Mouse (Mus musculus) liver, embryonic 13.5 days (tissue): ENCODE results near the gene Upp2. TPM values are rescaled to one million over a fixed set of nuclear protein-coding genes. Genes with fewer than 3 reads are reported as not detected.

ENCODE experiments used
- ATAC-seq: fragments of 200-750 bp; cut with Nextera tagmentation; 2 replicates; pipeline ENCODE4 v1.8.0; 2017; ENCODE audit warnings: low read depth, mild to moderate bottlenecking, moderate number of reproducible peaks, moderate library complexity
- DNase-seq: peaks from one replicate; pipeline ENCODE4 v3.0.0; 2022
- H3K27ac ChIP-seq: fragments of 300-500 bp; sonication (generic); 2 replicates; pipeline ENCODE4 v1.5.1; 2015; ENCODE audit warnings: moderate library complexity, mild to moderate bottlenecking, inconsistent platforms
- H3K27me3 ChIP-seq: fragments of 300-500 bp; sonication (generic); 2 replicates; pipeline ENCODE4 v1.6.1; 2015; ENCODE audit warnings: mild to moderate bottlenecking, inconsistent platforms
- H3K36me3 ChIP-seq: fragments of 300-500 bp; sonication (generic); 2 replicates; pipeline ENCODE4 v1.6.1; 2015; ENCODE audit warnings: mild to moderate bottlenecking, inconsistent platforms
- H3K4me1 ChIP-seq: fragments of 300-500 bp; sonication (generic); replicated peaks from 2 replicates; pipeline ENCODE4 v1.6.1; 2015; ENCODE audit warnings: inconsistent platforms
- H3K4me2 ChIP-seq: fragments of 300-500 bp; sonication (generic); 2 replicates; pipeline ENCODE4 v1.6.1; 2015; ENCODE audit warnings: inconsistent platforms, mild to moderate bottlenecking, moderate library complexity
- H3K4me3 ChIP-seq: fragments of 300-500 bp; sonication (generic); replicated peaks from 2 replicates; pipeline ENCODE4 v1.5.1; 2015; ENCODE audit warnings: mild to moderate bottlenecking, inconsistent platforms
- H3K9ac ChIP-seq: fragments of 300-500 bp; sonication (generic); 2 replicates; pipeline ENCODE4 v1.6.1; 2015; ENCODE audit warnings: mild to moderate bottlenecking, inconsistent platforms
- H3K9me3 ChIP-seq: fragments of 300-500 bp; sonication (generic); replicated peaks from 2 replicates; pipeline ENCODE4 v1.6.1; 2016; ENCODE audit warnings: inconsistent platforms
- WGBS: fragments of 180-500 bp; shearing (Covaris S2); methylation state at CpG from one replicate; pipeline ENCODE4 v1.1.7; 2015; ENCODE audit not compliant: insufficient replicate concordance; 5-methylcytosine and 5-hydroxymethylcytosine counted together
- polyA plus RNA-seq: library from polyadenylated mRNA; unstranded; fragments of >200 nt; fragmentation: Nextera tagmentation; extraction: Ambion mirVana; gene quantifications from 2 replicates; pipeline ENCODE4 v1.2.1, GENCODE M21; 2015

Gene Upp2
- polyA plus RNA-seq, 1 experiment from 2014 or later: 1.4 TPM

DNA sequence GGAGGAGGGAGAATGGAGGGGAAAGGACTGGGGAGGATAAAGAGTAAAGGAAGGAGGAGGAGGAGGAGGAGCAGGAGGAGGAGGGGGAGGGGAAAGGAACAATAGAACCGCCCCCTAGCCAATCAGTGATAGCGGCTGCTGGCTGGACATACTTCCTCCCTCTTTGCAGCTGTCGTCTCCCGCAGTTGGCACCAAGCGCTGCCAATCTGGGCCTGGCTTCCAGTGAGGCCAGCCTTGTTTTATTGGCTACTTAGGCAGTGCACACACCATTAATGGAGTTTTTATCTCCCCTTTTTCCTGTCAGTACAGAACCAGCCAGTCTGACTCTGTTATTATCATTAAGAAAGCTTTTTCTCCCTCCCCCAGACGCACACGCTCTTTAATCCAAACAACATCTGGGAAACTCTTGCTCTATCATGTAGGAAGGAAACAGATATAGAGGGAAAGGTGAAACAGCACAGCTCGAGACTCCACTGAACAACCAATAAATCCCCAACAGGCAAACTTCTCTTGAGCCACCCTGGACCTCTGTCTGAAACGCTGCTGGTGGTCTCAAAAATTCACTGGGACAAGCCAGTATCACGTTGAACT is 34.7 kb upstream of the Upp2 start:
- peaks cover 67% of the 10 kb centered on the region for H3K4me1 ChIP-seq
- ATAC-seq (peak; percentile 86), DNase-seq (peak; percentile 49)
- H3K4me2 ChIP-seq: peak overlapping the region; percentile 40
- H3K27me3 ChIP-seq: no peaks in the 10 kb centered on the region
- H3K9ac ChIP-seq: no peak overlapping the region
- H3K4me3 ChIP-seq: no peak overlapping the region
- H3K27ac ChIP-seq: peak overlapping the region; percentile 43; the same call in 1 of the 2 replicates
- no peaks in the 10 kb centered on the region for H3K36me3 ChIP-seq
- H3K9me3 ChIP-seq: no peaks in the 10 kb centered on the region
- WGBS: 10% methylated on average over 10 of the region's 10 CpGs

DNA sequence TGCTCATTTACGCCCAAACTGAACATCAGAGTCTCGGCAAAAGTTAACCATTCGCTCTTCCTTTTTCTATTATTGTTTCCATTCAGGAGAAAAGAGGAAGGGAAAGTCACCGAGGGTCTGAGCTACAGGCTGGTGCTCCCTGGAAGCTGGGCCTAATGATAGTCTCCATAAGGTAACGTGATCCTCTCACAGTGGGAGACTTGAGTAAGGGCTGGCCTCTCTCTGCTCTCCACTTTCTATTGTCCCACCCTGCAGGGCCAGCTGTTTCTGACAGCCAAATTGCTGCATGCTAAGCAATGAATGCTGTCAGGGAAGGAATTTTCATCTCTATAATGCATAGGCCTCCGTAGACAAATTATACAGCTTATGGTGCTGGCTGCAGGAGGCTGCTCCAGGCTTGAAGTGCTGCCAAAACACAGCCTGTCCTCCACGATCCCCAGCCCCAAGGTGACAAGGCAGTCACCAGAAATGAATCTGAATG is 33.5 kb upstream of the Upp2 start:
- no peak for ATAC-seq
- Histone ChIP-seq H3K4me2 (no peak overlapping the region), H3K27ac (peak overlapping the region; percentile 67), H3K4me3 (no peak overlapping the region), H3K36me3 (no peaks in the 10 kb centered on the region), H3K9me3 (no peaks in the 10 kb centered on the region), H3K4me1 (peaks cover 70% of the 10 kb centered on the region), H3K9ac (no peak overlapping the region), H3K27me3 (no peaks in the 10 kb centered on the region)
- no peak for DNase-seq
- WGBS: 48% methylated on average over 7 of the region's 7 CpGs

DNA sequence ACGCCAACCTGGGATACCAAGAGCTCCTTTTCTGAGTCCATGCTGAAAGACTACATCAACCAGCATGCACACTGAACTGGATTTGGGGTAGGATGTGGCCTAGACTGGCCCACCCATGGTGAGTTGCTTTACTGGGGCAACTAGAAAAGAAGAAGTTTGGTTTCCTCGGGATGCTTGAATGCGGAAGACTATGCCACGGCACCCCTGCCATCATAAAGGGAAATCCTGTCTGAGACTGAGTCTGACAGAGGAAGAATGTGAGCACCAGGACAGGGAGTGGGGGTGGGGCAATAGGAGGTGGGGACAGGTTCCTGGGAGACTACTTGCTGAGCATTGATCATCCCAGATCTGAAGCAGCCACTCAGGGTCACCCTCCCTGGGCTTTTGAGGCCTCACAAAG is 32.7 kb upstream of the Upp2 start:
- H3K4me3 ChIP-seq: no peak overlapping the region
- DNase-seq (no peak), ATAC-seq (no peak)
- H3K9ac ChIP-seq: no peak overlapping the region
- WGBS: 48% methylated on average over 4 of the region's 4 CpGs
- H3K36me3 ChIP-seq: no peaks in the 10 kb centered on the region
- H3K4me2 ChIP-seq: no peak overlapping the region
- H3K27me3 ChIP-seq: no peaks in the 10 kb centered on the region
- H3K4me1 ChIP-seq: peaks cover 67% of the 10 kb centered on the region
- H3K27ac ChIP-seq: peak overlapping the region; percentile 67; the same call in 1 of the 2 replicates
- no peaks in the 10 kb centered on the region for H3K9me3 ChIP-seq

DNA sequence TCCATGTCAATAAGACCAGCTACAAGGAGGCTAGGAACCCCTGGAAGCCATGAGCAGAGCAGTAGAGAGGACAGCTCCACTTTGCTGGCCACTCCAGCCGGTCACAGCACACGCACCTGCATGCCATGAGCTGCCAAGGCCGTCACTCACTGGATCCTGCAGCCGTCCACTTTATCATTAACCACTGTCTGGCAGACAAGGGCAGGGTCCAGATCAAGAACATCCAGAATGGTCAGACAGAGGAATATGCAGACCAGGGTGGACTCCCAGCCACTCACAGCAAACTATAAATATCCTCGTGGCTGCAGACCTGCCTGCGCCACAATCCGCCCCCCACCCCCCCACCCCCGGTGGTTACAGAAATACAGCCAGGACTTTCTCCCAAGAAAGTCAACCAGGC is 31.9 kb upstream of the Upp2 start:
- no peak overlapping the region for H3K4me2 ChIP-seq
- WGBS: 54% methylated on average over 8 of the region's 8 CpGs
- DNase-seq (no peak), ATAC-seq (peak; percentile 51)
- peaks cover 63% of the 10 kb centered on the region for H3K4me1 ChIP-seq
- H3K27me3 ChIP-seq: no peaks in the 10 kb centered on the region
- H3K36me3 ChIP-seq: no peaks in the 10 kb centered on the region
- no peak overlapping the region for H3K27ac ChIP-seq
- no peak overlapping the region for H3K9ac ChIP-seq
- no peaks in the 10 kb centered on the region for H3K9me3 ChIP-seq
- H3K4me3 ChIP-seq: no peak overlapping the region

DNA sequence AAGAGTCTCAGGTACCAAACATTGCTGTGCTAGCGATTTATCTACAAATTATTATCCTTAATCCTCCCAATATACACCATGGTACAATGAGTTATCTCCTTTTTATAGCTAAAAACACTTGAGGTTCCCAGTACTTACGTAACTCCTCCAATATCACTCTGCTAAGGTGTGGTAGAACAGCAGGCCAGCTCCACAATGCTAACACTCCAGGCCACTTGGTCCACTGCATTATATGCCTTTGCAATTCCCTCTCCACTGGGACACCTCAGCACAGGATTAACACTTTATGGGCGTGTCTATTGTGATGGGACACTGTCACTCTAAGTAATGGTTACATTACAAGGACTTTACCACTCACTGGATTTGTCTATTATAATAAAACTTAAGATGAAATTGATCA is 30.3 kb upstream of the Upp2 start:
- Histone ChIP-seq H3K27ac (no peak overlapping the region), H3K4me1 (peaks cover 48% of the 10 kb centered on the region), H3K4me3 (no peak overlapping the region), H3K9me3 (no peaks in the 10 kb centered on the region), H3K4me2 (no peak overlapping the region), H3K27me3 (no peaks in the 10 kb centered on the region), H3K9ac (no peak overlapping the region), H3K36me3 (no peaks in the 10 kb centered on the region)
- DNase-seq (no peak), ATAC-seq (no peak)
- 56% methylated on average over 3 of the region's 3 CpGs for WGBS

DNA sequence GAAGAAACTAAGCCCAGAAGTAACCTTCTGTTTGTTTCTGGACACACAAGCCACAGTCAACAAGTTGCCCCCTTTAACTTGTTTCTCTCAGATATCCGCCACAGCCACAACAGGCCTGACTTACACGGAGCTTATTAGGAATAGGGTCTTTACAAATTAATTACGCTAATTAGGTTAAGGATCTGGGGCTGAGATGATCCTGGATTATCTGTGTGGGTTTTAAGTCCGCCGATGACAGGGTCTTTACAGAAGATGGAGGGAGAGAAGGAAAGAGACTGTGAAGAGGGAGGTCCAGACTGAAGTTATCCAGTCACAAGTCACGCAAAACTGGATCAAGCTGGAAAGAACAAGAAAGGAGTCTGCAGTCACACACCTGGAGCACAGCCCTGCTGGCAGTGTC is 28.9 kb upstream of the Upp2 start:
- Histone ChIP-seq H3K9ac (no peak overlapping the region), H3K27me3 (no peaks in the 10 kb centered on the region), H3K4me3 (no peak overlapping the region), H3K36me3 (no peaks in the 10 kb centered on the region), H3K9me3 (no peaks in the 10 kb centered on the region), H3K27ac (no peak overlapping the region), H3K4me1 (peaks cover 36% of the 10 kb centered on the region), H3K4me2 (no peak overlapping the region)
- DNase-seq (no peak), ATAC-seq (no peak)
- 81% methylated on average over 6 of the region's 6 CpGs for WGBS

DNA sequence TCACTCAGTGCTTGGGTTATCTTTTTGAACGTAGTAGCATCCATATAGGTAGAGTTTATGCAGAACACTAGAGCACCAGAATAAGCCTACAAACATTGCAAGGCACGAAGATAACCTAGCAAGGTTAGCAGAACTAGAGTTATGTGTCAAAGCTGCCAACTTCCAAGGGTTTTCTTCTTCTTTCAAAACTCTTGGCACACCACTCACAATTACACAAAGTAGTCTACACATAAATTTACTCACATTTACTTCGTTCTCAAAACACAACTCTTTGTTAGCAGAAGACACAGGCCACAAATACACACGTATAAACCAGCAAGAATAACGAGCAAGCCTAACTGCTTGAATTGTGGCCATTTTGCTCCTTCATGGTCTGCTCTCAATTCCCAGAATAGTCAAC is 23.8 kb upstream of the Upp2 start:
- Histone ChIP-seq H3K4me2 (no peak overlapping the region), H3K4me1 (peaks cover 20% of the 10 kb centered on the region), H3K36me3 (no peaks in the 10 kb centered on the region), H3K9ac (no peak overlapping the region), H3K27ac (no peak overlapping the region), H3K4me3 (no peak overlapping the region), H3K9me3 (no peaks in the 10 kb centered on the region), H3K27me3 (no peaks in the 10 kb centered on the region)
- ATAC-seq: no peak
- no peak for DNase-seq
- 72% methylated on average over 5 of the region's 5 CpGs for WGBS

DNA sequence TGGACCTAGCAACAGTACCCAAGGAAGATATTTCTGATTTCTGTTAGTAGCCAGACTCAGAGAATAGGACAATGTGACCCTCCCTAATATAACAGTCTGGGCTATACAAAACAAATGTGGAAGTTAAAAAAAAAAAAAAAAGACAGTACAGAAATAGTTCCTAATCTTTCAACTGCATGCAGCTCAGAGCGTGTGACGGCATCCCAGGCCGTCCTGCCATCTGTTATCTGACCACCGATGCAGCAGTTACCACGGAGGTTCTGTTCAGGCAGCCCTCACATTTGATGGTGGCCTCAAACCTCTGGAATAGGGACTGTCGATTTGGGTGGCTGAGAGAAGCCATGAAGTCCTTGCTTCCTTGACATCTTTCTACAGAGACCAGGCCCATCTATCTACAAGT is 22.7 kb upstream of the Upp2 start:
- Histone ChIP-seq H3K9me3 (no peaks in the 10 kb centered on the region), H3K36me3 (no peaks in the 10 kb centered on the region), H3K4me2 (no peak overlapping the region), H3K27ac (no peak overlapping the region), H3K27me3 (no peaks in the 10 kb centered on the region), H3K4me1 (peaks cover 23% of the 10 kb centered on the region), H3K4me3 (no peak overlapping the region), H3K9ac (no peak overlapping the region)
- DNase-seq: peak; percentile 28
- WGBS: 16% methylated on average over 6 of the region's 6 CpGs
- ATAC-seq: peak; percentile 82

DNA sequence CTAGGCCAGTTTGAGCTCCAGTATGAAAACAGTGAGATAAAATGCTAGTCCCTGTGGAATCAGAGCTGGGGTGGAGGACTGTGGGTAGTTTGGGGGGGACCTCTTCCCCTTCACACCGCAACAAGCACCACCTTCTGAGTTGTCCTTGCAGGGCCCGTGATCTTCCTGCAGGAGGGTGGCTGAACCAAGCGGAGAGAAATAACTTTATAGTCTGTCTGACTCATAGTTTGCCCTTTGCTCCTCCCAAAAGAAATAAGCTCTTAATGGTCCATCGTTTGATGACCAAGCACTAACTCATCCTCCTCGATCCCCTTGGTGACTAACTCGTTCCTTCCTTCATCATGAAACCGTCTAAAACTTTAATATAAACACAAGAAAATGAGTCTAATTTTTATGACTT is 20.8 kb upstream of the Upp2 start:
- Histone ChIP-seq H3K27me3 (no peaks in the 10 kb centered on the region), H3K27ac (no peak overlapping the region), H3K4me3 (no peak overlapping the region), H3K9me3 (no peaks in the 10 kb centered on the region), H3K9ac (no peak overlapping the region), H3K4me1 (peaks cover 38% of the 10 kb centered on the region), H3K36me3 (no peaks in the 10 kb centered on the region), H3K4me2 (no peak overlapping the region)
- ATAC-seq: no peak
- 74% methylated on average over 7 of the region's 7 CpGs for WGBS
- DNase-seq: no peak

DNA sequence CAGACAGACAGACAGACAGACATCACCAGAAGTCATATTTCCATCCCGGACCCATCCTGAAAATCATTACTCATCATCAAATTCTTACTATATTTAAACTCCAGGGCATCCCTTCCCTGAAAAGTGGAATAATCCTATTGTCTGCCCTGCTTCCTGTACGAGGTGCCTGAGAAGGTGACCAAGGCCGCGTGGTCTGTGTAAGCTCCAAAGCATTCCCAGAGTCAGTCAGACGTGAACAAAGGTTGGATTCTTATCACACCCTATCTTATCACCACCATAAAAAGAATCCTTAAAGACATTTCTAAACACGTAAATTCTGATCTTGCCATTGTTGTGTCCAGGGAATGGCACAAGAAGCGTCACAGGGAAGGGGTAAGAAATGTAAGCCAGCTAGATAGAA is 18.2 kb upstream of the Upp2 start:
- Histone ChIP-seq H3K27me3 (no peaks in the 10 kb centered on the region), H3K27ac (no peak overlapping the region), H3K4me3 (no peak overlapping the region), H3K4me1 (peaks cover 48% of the 10 kb centered on the region), H3K9ac (no peak overlapping the region), H3K4me2 (no peak overlapping the region), H3K9me3 (no peaks in the 10 kb centered on the region), H3K36me3 (no peaks in the 10 kb centered on the region)
- WGBS: 54% methylated on average over 7 of the region's 7 CpGs
- DNase-seq: no peak
- no peak for ATAC-seq

DNA sequence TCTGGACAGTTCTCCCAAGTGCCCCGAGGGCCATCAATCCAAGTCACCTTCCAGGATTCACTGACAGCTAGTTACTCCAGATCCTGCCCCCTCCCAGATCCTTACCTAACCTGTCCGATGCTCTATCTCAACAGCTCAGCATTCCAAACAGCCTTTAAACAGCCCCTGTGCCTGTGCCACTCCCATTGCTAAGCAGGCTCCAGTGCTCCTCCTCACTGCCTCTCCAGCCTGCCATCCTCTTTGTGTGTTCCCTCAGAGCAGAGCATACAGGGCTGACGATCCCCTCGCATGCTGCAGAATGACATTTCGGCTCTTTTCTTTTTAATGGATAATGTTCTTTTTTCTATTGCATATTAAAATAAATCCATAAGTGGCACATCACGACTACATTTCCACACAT is 17.1 kb upstream of the Upp2 start:
- 52% methylated on average over 6 of the region's 6 CpGs for WGBS
- Histone ChIP-seq H3K27me3 (no peaks in the 10 kb centered on the region), H3K9ac (no peak overlapping the region), H3K4me1 (peaks cover 38% of the 10 kb centered on the region), H3K9me3 (no peaks in the 10 kb centered on the region), H3K4me2 (no peak overlapping the region), H3K27ac (no peak overlapping the region), H3K36me3 (no peaks in the 10 kb centered on the region), H3K4me3 (no peak overlapping the region)
- DNase-seq: no peak
- ATAC-seq: no peak

DNA sequence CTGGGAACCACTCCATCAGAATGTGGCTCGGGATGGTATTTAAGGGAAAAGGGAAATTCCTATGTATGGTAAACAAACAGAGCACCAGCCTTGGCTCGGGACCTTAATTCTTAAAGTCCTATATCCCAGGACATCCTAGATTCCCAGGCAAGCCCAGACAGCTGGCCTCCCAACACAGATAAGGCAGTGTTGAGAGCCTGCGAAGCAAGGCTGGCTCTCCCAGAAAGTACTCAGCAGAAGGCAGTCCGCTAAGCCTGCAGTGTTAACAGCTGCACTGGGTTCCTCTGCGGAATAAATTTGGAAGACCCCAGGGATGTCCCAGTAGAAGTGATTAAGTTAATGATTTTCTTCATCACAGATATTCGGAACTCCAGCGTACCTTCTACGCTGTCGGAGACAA is 16.6 kb upstream of the Upp2 start:
- no peak overlapping the region for H3K27ac ChIP-seq
- H3K4me1 ChIP-seq: peaks cover 35% of the 10 kb centered on the region
- H3K4me3 ChIP-seq: no peak overlapping the region
- H3K9me3 ChIP-seq: no peaks in the 10 kb centered on the region
- DNase-seq (no peak), ATAC-seq (no peak)
- WGBS: 64% methylated on average over 9 of the region's 9 CpGs
- no peak overlapping the region for H3K4me2 ChIP-seq
- H3K36me3 ChIP-seq: no peaks in the 10 kb centered on the region
- no peaks in the 10 kb centered on the region for H3K27me3 ChIP-seq
- no peak overlapping the region for H3K9ac ChIP-seq
